Mouse (Mus musculus): Measurements from ENCODE around the gene Ipo11. TPM values are rescaled to one million over a fixed set of nuclear protein-coding genes. Genes with fewer than 3 reads are reported as not detected.

Gene Ipo11
- polyA plus RNA-seq, 1 experiment from 2014 or later = 46.8 TPM

DNA sequence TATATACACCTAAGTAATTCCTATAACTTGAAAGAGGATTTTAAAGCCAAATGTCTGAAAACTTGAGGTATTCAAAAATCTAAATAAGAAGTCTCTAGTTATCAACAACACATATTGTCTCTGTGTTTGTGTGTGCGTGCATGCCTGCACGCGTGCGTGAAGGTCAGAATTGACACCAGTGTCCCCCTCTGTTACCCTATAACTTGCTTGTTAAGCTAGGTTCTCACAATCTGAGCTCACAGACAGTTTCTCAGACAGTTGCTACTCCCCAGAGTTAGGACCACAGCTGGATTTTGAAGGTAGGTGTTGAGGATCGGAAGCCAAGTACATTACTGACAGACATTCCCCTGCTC lies 100.3 kb downstream of the Ipo11 start:
- Histone ChIP-seq H3K4me3 (ENCODE audit: low read depth, low read length) (no peak overlapping the region), H3K9me3 (replicated peaks; ENCODE audit: control insufficient read depth, low read length) (no peaks in the 10 kb centered on the region), H3K9ac (ENCODE audit: low read length) (no peak overlapping the region), H3K27ac (ENCODE audit: low read depth, low read length) (no peak overlapping the region), H3K4me1 (ENCODE audit: control insufficient read depth, insufficient read depth, low read length) (no peaks in the 10 kb centered on the region), H3K36me3 (ENCODE audit: control insufficient read depth, insufficient read depth, low read length) (peaks cover 6% of the 10 kb centered on the region; the same call in 1 of the 2 replicates), H3K4me2 (ENCODE audit: low read length) (no peak overlapping the region), H3K27me3 (replicated peaks; ENCODE audit: control insufficient read depth, insufficient read depth, low read length) (no peaks in the 10 kb centered on the region)
- 99% methylated on average over 5 of the region's 5 CpGs for WGBS
- ATAC-seq (no peak), DNase-seq (ENCODE audit: low spot score) (no peak)

DNA sequence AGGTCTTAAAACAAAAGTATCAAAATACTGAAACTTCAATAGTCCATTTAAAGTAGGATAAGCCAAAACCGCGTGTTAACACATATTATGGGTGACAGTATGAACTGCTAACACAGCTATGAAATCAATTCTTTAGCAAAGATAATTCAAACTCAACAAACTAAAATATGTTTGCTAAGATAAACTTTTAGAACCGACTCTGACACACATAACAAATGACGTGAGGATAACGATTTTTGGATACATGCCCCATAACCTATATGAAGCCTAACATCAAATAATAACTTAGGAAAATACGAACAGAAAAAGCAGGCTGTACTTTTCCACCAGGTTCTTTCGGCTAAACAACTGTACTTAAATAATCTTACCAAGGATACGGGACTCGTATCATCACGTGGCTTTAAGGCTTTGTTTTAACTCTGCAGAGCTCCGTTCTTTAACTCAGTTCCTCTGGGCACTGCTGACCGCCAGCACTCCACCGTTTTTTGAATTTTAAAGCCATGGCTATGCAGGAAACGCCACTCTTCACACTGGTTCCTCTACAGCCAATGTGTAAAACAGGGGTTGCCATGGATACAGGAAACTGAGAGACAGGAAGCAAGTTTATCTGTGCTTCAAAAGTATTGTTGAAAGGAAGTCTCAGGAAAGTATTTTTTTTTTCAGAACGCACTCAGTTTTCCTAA lies 100.8 kb downstream of the Ipo11 start:
- Histone ChIP-seq H3K36me3 (ENCODE audit: control insufficient read depth, insufficient read depth, low read length) (peaks cover 6% of the 10 kb centered on the region; the same call in 1 of the 2 replicates), H3K27me3 (replicated peaks; ENCODE audit: control insufficient read depth, insufficient read depth, low read length) (no peaks in the 10 kb centered on the region), H3K9me3 (replicated peaks; ENCODE audit: control insufficient read depth, low read length) (no peaks in the 10 kb centered on the region), H3K4me1 (ENCODE audit: control insufficient read depth, insufficient read depth, low read length) (no peaks in the 10 kb centered on the region), H3K4me2 (ENCODE audit: low read length) (no peak overlapping the region), H3K27ac (ENCODE audit: low read depth, low read length) (no peak overlapping the region), H3K9ac (ENCODE audit: low read length) (no peak overlapping the region), H3K4me3 (ENCODE audit: low read depth, low read length) (no peak overlapping the region)
- DNase-seq (ENCODE audit: low spot score) (peak; percentile 35), ATAC-seq (no peak)
- 84% methylated on average over 15 of the region's 15 CpGs for WGBS

DNA sequence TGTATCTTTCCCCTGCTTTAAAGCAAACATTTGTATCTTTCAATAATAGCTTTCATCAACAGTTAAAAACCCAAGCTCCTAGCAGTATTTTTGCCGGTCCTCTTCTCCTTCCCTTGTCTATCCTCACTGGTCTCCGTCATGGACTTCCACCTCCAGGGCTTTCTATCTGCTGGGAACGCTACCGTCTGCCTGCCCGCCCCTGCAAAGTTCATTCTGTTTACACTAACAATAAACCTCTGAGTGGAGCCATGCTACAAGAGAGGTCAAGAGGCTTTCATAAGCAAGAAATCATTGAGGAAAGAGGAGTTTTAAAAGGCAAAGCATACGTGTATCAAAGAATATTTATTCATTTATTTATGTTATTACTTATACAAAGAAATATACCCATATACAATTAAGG lies 106.7 kb downstream of the Ipo11 start:
- no peaks in the 10 kb centered on the region for H3K4me1 ChIP-seq (ENCODE audit: control insufficient read depth, insufficient read depth, low read length)

DNA sequence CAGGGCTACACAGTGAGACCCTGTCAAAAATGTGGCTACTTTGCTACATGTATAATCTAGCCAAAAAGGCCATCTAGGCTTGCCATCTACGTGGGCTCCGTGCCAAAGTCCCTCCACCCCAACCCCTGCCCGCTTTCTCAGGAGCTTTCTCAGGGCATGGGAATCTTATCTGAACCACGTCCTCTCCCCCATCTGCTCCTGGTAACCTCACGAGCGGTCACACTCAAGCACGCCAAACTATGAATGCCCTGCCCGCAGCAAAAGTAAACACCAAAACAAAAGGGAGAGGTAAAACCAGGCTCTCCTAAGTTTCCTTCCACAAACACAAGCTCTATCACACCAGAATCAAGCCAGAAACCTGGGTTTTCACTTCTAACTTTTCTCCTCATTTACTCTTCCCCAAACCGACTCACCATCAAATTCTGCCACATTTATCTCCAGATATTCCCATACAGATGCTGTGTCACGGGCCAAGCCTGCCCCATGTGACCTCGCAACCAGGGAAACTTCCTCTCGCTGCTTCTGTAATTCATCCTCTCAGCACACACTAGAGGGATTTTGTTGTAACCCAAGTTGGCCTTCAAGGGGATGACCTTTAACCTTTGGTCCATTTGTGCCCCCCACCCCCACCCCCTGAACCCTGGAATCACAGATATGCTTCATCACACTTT lies 107.3 kb downstream of the Ipo11 start:
- Histone ChIP-seq H3K9me3 (replicated peaks; ENCODE audit: control insufficient read depth, low read length) (no peaks in the 10 kb centered on the region), H3K4me3 (ENCODE audit: low read depth, low read length) (no peak overlapping the region), H3K9ac (ENCODE audit: low read length) (no peak overlapping the region), H3K27me3 (replicated peaks; ENCODE audit: control insufficient read depth, insufficient read depth, low read length) (no peaks in the 10 kb centered on the region), H3K4me2 (ENCODE audit: low read length) (no peak overlapping the region), H3K4me1 (ENCODE audit: control insufficient read depth, insufficient read depth, low read length) (no peaks in the 10 kb centered on the region), H3K36me3 (ENCODE audit: control insufficient read depth, insufficient read depth, low read length) (no peaks in the 10 kb centered on the region), H3K27ac (ENCODE audit: low read depth, low read length) (no peak overlapping the region)
- DNase-seq (ENCODE audit: low spot score) (no peak), ATAC-seq (no peak)
- WGBS = 92% methylated on average over 12 of the region's 12 CpGs

More for the DNA sequence above, 106.7 kb downstream of the Ipo11 start:
- no peak overlapping the region for H3K9ac ChIP-seq (ENCODE audit: low read length)
- no peak for ATAC-seq
- no peak overlapping the region for H3K4me2 ChIP-seq (ENCODE audit: low read length)
- no peaks in the 10 kb centered on the region for H3K9me3 ChIP-seq (replicated peaks; ENCODE audit: control insufficient read depth, low read length)
- no peaks in the 10 kb centered on the region for H3K27me3 ChIP-seq (replicated peaks; ENCODE audit: control insufficient read depth, insufficient read depth, low read length)
- WGBS = 90% methylated on average over 6 of the region's 6 CpGs
- H3K4me3 ChIP-seq (ENCODE audit: low read depth, low read length) = no peak overlapping the region
- no peak for DNase-seq (ENCODE audit: low spot score)
- no peaks in the 10 kb centered on the region for H3K36me3 ChIP-seq (ENCODE audit: control insufficient read depth, insufficient read depth, low read length)
- H3K27ac ChIP-seq (ENCODE audit: low read depth, low read length) = no peak overlapping the region

DNA sequence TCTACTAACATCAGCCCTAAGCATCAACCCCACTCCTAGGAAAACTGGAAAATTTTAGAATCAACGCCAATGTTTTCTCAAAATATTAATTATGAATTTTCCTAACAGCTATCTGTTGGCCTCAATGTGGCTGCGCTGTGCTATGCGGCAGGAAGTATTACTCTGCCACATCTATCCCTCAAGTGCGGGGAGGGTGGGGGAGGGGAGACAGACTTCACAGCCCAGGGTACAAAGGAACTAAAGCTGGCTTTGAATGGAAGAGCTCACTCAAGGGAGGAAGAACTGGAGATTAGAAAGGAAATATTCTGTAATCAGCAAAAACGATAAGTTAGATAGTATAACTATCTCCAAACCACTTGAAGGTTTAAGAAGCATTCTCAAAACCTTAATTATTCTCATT lies 111.1 kb downstream of the Ipo11 start:
- Histone ChIP-seq H3K9ac (ENCODE audit: low read length) (no peak overlapping the region), H3K9me3 (replicated peaks; ENCODE audit: control insufficient read depth, low read length) (no peaks in the 10 kb centered on the region), H3K27me3 (replicated peaks; ENCODE audit: control insufficient read depth, insufficient read depth, low read length) (no peaks in the 10 kb centered on the region), H3K36me3 (ENCODE audit: control insufficient read depth, insufficient read depth, low read length) (no peaks in the 10 kb centered on the region), H3K4me1 (ENCODE audit: control insufficient read depth, insufficient read depth, low read length) (no peaks in the 10 kb centered on the region), H3K4me3 (ENCODE audit: low read depth, low read length) (no peak overlapping the region), H3K4me2 (ENCODE audit: low read length) (no peak overlapping the region), H3K27ac (ENCODE audit: low read depth, low read length) (no peak overlapping the region)
- no peak for DNase-seq (ENCODE audit: low spot score)
- WGBS = 81% methylated on average over 5 of the region's 5 CpGs
- no peak for ATAC-seq

DNA sequence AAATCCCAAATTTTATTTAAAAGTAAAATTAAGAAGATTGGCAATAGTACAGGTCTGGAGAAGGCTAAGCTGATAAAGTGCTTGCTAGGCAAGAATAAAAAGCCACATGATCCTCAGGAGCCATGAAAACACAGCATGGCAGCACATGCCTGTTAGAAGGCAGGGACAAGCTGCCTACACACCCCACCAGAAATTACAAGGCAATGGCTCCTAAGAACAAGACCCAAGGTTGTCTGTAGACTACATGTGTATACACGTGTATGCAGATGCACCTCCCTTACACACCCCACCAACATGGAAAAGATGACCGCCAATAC lies 112.9 kb downstream of the Ipo11 start:
- Histone ChIP-seq H3K9ac (ENCODE audit: low read length) (no peak overlapping the region), H3K9me3 (replicated peaks; ENCODE audit: control insufficient read depth, low read length) (no peaks in the 10 kb centered on the region), H3K27me3 (replicated peaks; ENCODE audit: control insufficient read depth, insufficient read depth, low read length) (no peaks in the 10 kb centered on the region), H3K4me2 (ENCODE audit: low read length) (no peak overlapping the region), H3K36me3 (ENCODE audit: control insufficient read depth, insufficient read depth, low read length) (no peaks in the 10 kb centered on the region), H3K27ac (ENCODE audit: low read depth, low read length) (no peak overlapping the region), H3K4me3 (ENCODE audit: low read depth, low read length) (no peak overlapping the region), H3K4me1 (ENCODE audit: control insufficient read depth, insufficient read depth, low read length) (no peaks in the 10 kb centered on the region)
- 93% methylated on average over 2 of the region's 2 CpGs for WGBS
- ATAC-seq (no peak), DNase-seq (ENCODE audit: low spot score) (no peak)

DNA sequence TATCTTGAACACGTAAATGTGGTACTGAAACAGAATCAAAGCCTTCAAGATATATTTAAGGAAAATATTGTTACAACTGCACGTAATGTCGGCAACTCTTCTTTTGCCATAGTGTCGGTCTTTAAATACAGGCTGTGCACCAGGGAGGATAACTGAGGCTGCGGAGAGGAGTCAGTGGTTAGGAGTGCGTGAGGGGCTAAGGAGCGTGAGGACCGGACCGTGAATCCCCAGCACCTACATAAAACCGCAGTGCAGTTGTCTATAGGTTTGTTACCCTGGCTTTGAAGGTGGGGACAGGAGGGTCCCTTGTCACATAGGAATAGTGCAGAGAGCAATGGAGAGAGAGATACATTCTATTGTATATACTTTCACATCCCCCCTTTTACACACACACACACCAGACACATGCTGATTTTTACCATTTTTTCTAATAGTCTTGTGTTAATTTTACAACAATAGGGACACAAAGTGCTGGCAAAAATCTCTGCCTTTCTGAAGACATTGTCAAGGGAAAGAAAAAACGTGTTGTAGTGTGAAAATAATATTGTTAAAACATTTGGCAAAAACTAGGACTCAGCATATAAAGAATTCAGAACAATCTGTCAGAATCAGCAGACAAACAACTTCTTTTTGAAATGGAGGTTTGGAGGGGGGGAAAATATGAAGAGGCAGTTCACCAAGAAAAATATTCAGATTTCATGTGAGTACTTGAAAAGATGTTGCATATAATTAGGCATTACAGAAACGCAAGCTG lies 113.5 kb downstream of the Ipo11 start:
- no peak overlapping the region for H3K9ac ChIP-seq (ENCODE audit: low read length)
- WGBS = 94% methylated on average over 12 of the region's 12 CpGs
- H3K9me3 ChIP-seq (replicated peaks; ENCODE audit: control insufficient read depth, low read length) = no peaks in the 10 kb centered on the region
- H3K4me3 ChIP-seq (ENCODE audit: low read depth, low read length) = no peak overlapping the region
- H3K27me3 ChIP-seq (replicated peaks; ENCODE audit: control insufficient read depth, insufficient read depth, low read length) = no peaks in the 10 kb centered on the region
- DNase-seq (ENCODE audit: low spot score) = no peak
- H3K27ac ChIP-seq (ENCODE audit: low read depth, low read length) = no peak overlapping the region
- H3K4me2 ChIP-seq (ENCODE audit: low read length) = no peak overlapping the region
- no peak for ATAC-seq
- no peaks in the 10 kb centered on the region for H3K4me1 ChIP-seq (ENCODE audit: control insufficient read depth, insufficient read depth, low read length)
- no peaks in the 10 kb centered on the region for H3K36me3 ChIP-seq (ENCODE audit: control insufficient read depth, insufficient read depth, low read length)

DNA sequence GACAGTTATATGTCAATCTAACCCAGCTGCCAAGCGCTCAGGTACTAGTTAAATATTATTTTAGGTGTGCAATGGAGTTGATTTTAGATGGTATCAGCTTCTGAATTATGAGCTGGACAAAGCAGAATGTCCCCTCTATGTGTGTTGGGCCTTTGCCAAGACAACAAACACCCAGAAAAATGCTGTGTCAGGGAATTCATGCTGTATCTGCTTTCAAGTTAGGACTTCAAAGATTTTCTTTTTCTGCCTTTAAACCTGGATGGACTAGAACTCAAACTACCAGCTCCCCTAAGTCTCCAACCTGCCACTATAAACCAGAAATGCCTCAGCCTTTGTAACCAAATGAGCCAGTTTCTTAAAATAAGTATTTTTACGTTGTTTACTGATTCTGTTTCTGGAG lies 116.6 kb downstream of the Ipo11 start:
- no peak overlapping the region for H3K9ac ChIP-seq (ENCODE audit: low read length)
- H3K4me1 ChIP-seq (ENCODE audit: control insufficient read depth, insufficient read depth, low read length) = no peaks in the 10 kb centered on the region
- ATAC-seq (no peak), DNase-seq (ENCODE audit: low spot score) (no peak)
- H3K36me3 ChIP-seq (ENCODE audit: control insufficient read depth, insufficient read depth, low read length) = no peaks in the 10 kb centered on the region
- no peaks in the 10 kb centered on the region for H3K27me3 ChIP-seq (replicated peaks; ENCODE audit: control insufficient read depth, insufficient read depth, low read length)
- no peak overlapping the region for H3K4me3 ChIP-seq (ENCODE audit: low read depth, low read length)
- 98% methylated on average over 2 of the region's 2 CpGs for WGBS
- H3K9me3 ChIP-seq (replicated peaks; ENCODE audit: control insufficient read depth, low read length) = no peaks in the 10 kb centered on the region
- H3K27ac ChIP-seq (ENCODE audit: low read depth, low read length) = no peak overlapping the region
- H3K4me2 ChIP-seq (ENCODE audit: low read length) = no peak overlapping the region

- no peak overlapping the region for H3K4me3 ChIP-seq (ENCODE audit: low read depth, low read length)
- H3K27me3 ChIP-seq (replicated peaks; ENCODE audit: control insufficient read depth, insufficient read depth, low read length) = no peaks in the 10 kb centered on the region
- 96% methylated on average over 4 of the region's 4 CpGs for WGBS
- H3K4me2 ChIP-seq (ENCODE audit: low read length) = no peak overlapping the region
- H3K4me1 ChIP-seq (ENCODE audit: control insufficient read depth, insufficient read depth, low read length) = no peaks in the 10 kb centered on the region
- DNase-seq (ENCODE audit: low spot score) (no peak), ATAC-seq (no peak)
- H3K9me3 ChIP-seq (replicated peaks; ENCODE audit: control insufficient read depth, low read length) = no peaks in the 10 kb centered on the region
- no peaks in the 10 kb centered on the region for H3K36me3 ChIP-seq (ENCODE audit: control insufficient read depth, insufficient read depth, low read length)
- no peak overlapping the region for H3K27ac ChIP-seq (ENCODE audit: low read depth, low read length)
- no peak overlapping the region for H3K9ac ChIP-seq (ENCODE audit: low read length)
These were observed 117.0 kb downstream of the Ipo11 start for GRCm38 (mm10) chr13:106819749-106820148.

Data from forebrain, embryonic 14.5 days (tissue).